Mouse (Mus musculus): ENCODE data around the gene Ccdc73.
A peak's percentile ranks its signal among the peaks of the same experiment; 100 is the strongest.
"Not testable (repeated sequence)": the region's sequence is repeated elsewhere in the genome, so short reads cannot be mapped to it uniquely, and the experiment has no call there.

Gene Ccdc73

GRCm38 (mm10) chr2:104867282-104867855 is at the start of gene Ccdc73:
Gene Ccdc73 (plus strand): TSS chr2:104867805.
- no peak for DNase-seq

DNA sequence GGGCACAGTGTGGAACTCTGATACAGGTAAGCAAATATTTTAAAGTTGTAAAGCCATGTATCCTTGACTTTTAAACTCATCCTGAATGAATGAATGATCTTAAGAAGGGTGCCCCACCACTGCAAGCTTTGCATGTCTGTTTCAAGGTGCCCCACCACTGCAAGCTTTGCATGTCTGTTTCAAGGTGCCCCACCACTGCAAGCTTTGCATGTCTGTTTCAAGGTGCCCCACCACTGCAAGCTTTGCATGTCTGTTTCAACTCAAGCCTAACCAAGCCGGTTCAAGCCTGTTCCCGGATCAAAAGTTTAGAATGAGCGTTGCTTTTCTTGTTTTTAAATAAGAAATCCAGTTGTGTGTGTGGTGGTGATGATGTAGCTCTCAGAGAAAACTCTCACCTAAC is 48.8 kb upstream of the Ccdc73 start:
- DNase-seq = not testable (repeated sequence)

- DNase-seq = no peak
These were observed 41.4 kb upstream of the Ccdc73 start for GRCm38 (mm10) chr2:104826191-104826590.

GRCm38 (mm10) chr2:104832486-104832885 is 35.1 kb upstream of the Ccdc73 start:
- DNase-seq = no peak

GRCm38 (mm10) chr2:104840974-104841373 is 26.6 kb upstream of the Ccdc73 start:
- no peak for DNase-seq

- no peak for DNase-seq
These were observed 25.9 kb upstream of the Ccdc73 start for GRCm38 (mm10) chr2:104841736-104842135.

DNA sequence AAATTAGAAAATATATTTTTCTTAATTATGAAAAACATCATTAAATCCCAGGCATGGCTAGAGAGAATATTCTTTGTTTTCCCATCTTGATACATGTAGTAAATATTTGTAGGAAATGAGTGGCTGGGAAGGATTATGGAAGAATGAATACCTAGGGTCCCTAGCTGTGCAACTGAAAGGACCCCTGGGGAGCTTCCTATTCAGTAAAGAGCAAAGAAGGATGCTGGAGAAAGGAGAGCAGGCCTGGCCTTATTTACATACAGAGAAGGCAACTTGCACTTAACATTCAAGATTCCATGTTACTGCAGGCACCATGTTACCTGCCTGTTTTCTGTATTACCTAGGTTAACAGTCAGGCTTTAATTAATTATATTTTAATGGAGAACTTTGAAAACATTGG is 25.0 kb upstream of the Ccdc73 start:
- DNase-seq = no peak

DNA sequence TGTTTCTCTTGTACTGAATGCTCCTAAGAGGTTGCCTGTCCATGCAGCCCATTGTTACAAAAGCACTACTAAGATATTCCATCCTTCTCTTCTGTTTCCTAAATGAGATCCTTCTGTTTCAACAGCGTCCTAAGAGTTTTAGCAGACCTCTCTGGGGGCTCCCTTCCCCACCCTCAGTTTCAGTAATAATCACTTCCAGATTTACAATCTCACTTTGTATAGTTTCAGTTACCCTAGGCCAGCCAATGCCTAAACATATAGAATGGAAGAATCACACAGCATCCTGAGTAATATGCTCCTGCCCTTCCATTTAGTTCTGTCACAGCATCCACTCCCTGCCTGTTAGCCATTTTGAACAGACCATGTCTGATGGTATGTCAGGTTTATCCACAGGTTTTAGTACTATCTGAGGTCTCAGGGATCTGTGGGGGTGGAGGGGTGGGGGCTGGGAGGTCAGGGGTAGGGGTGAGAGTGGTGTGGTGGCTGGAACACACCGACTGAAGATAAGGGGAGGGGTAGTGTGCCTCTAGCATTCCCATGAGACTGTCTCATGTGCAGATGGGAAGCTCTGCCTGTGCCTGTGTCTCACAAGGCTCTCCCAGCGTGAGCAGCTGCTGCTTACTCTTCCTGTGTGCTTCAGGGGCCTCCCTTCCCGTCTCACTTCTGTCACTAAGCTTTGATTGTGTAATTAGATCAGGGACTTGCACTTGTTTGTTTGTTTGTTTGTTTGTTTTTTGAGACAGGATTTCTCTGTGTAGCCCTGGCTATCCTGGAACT is 20.8 kb upstream of the Ccdc73 start:
- DNase-seq = no peak

GRCm38 (mm10) chr2:104847645-104848044 is 20.0 kb upstream of the Ccdc73 start:
- DNase-seq = peak; percentile 57

- DNase-seq = no peak
These were observed 19.1 kb upstream of the Ccdc73 start for GRCm38 (mm10) chr2:104848235-104849161.

DNA sequence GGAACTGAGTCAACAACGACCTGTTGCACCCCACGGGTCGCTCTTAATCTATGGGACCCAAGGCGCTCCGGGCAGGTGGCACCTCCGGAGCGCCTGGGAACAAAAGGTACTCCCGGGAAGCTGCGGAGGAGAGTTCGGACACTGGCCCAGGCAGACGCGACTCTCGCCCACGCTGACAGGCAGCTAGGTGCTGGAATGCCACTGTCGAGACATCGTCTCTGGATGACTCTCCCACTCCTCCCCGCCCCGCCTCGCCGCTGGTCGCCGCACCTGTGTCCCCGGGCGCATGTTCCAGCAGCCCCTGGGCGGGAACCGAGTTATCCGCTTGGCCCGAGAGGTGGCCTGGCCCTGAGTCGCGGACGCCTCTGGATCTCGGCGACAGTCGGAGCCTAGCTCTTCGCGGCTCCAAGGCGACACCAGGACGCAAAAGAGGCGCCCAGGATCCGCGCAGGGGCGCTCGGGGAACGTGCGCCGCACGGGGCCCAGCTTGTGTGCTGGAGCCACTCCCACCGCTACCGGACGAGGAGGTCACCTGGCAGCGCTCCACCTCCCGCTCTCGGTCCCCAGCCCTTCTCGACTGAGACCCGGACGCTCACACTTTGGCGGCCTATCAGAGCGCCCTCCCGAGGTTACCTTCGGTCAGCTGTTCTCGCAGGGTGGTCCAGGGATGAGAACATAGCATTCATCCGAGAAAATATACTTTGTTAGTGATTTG is 18.2 kb upstream of the Ccdc73 start, which contains the start of gene Prrg4:
Gene Prrg4 (minus strand): TSS at position 601 of the 715 bp plus-strand sequence.
- peak; percentile 87 for DNase-seq

- DNase-seq = no peak
These were observed 17.6 kb upstream of the Ccdc73 start for GRCm38 (mm10) chr2:104849991-104850359.

DNA sequence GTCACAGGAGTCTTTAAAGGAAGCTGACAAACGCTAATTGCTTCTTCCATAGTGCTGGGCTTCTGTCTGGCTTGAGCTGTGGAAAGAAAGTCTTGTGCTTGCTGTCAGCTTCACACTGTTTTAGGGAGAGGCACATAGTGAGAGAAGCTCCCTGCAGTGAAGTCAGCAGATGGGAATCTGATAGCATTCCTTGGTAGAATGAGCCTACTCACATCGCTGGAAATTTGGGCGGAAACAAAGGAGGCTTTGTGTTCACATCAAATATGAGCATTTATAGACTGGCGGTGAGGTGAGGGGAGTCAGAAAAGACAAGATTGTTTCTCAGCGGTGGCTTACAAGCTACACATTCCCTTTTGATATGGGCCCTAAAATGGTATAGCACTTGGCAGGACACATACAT is 15.9 kb upstream of the Ccdc73 start:
- DNase-seq = no peak

- no peak for DNase-seq
These were observed 15.1 kb upstream of the Ccdc73 start for GRCm38 (mm10) chr2:104852546-104852945.

DNA sequence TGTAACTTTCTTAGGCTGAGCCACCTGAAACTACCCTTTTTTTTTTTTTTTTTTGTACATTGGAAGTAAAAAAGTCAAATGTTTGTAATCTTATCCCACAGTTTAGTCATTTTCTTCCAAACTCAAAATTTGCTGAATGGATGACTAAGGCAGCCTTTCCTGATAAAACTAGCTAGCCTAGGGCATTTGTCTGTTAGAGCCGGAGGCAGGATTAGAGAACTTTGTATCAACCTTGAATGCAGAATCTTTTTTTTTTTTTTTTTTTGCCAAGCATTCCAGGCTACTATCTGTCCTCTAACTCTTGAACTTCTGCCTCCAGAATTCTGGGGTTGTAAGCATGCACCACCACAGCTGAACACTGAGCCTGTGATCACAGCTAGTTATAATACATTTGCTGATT is 12.8 kb upstream of the Ccdc73 start:
- no peak for DNase-seq

DNA sequence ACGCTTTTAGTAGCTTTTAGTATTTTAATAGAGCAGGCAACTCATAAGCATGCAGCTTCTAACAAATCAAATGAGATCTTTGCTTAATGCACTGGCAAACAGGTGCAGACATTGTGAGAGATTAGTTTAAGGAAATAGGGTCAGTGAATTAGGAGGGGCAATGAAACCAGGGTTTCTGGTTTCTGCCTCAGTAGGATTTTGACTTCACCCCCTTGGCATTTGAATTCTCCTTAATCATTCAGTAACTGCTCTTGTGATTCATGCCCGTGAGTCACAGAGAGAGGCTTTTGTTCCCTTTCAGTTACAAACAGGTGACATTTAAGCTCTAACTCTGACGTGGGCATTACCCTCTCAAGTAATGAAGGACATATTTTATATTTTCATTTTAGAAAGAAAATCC is 11.9 kb upstream of the Ccdc73 start:
- DNase-seq = no peak

DNA sequence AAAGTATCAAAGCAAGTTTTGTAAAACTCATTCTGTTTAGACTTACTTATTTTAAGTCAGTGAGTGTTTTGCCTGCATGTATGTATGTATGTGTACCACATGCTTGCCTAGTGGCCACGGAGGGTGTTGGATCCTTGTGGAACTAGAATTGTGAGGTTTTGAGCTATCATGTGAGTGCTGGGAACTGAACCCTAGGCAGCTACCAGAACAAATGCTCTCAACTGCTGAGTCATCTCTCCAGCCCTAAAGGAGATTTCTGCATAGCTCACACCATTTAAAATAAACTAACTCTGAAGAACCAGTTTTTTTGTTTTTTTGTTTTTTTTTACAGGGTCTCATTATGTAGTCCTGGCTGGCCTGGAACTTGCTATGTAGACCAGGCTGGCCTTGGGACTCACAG is 11.4 kb upstream of the Ccdc73 start:
- DNase-seq = no peak

GRCm38 (mm10) chr2:104858083-104858482 is 9.5 kb upstream of the Ccdc73 start:
- not testable (repeated sequence) for DNase-seq

DNA sequence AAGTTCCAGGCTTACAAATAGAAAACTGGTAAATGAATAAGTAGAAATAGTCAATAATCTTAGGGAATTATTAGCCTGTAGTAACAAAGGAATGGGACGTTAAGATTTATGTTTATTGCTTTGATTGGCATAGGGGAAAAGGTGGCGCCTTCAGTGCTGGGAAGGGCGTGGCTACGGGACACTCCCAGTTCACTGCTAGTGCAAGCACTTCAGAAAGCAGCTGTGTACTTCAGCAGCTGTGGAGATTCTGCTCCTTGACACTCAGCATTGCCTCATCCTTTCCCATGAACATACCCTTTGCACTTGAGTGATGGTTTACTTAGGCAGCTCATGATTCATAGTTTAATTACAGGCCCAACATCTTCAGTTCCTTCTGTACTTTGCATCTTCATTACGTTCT is 8.5 kb upstream of the Ccdc73 start:
- no peak for DNase-seq

- DNase-seq = peak; percentile 27
These were observed 7.2 kb upstream of the Ccdc73 start for GRCm38 (mm10) chr2:104860426-104860825.

DNA sequence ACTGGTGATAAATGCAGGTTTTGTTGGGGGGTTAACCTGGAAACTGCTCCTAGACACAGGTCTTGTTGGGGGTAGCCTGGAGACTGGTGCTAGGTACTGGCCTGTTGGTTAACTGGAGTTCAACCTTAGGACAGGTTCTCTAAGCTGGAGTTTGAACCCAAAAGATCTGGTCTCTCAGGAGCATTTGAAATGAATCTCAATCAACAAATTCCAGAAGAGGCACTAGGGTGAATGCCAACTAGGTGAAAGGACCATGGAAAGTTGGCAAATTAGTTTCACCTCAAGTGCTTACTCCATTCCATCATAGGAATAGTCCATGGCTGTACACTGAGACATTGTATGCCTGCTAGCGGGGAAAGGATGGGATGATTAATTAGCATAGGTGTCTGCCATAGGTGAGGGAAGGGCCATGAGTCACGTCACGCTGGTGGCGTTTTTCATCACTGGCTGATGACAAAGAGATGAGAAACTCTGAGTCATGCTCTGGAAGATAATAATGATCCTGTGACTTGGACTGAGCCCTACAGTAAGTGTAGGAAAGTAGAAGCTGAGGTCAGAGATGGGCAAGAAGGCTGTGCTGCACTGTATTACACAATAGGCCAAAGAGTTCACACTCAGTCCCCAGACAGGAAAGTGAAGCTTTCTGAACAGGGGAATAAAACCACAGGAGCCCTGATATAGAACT is 3.3 kb upstream of the Ccdc73 start:
- peak; percentile 12 for DNase-seq

- DNase-seq = no peak
These were observed 1.5 kb downstream of the Ccdc73 start for GRCm38 (mm10) chr2:104869101-104869500.
